Mouse (Mus musculus) spleen, adult 18-20 months (tissue): ENCODE measurements at regions not wholly inside any gene's neighbourhood (a gene's known extent, or its start where the extent isn't known, plus 50 kb on each side); places are given as distances from the start of the nearest gene placed in this dataset.

Experiments
- DNase-seq, 2 experiments: peaks; one replicate each; pipeline ENCODE4 v3.0.0; 2022; ENCODE audit warnings: mixed read lengths in 2 of 2

DNA sequence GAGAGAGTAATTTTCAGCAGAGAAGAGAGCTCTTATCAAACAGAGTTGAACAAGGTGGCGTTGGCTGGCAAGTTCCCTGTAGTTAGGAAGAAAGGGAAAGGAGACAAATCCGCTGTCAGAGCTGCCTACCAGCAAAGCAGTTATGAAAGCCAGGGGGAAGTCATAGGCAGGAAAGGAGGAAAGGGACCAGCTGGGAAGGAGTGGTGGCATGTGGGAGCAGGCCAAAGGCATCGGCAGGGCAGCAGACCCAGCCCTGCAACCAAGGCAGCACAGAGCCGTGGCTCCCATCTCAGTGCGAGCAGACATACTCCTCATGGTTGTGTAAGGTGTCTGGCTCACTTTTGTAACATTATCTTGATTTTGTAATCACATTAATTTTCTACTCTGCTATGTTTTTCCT lies 177.4 kb upstream of the Krr1 start:
- no peak for DNase-seq

DNA sequence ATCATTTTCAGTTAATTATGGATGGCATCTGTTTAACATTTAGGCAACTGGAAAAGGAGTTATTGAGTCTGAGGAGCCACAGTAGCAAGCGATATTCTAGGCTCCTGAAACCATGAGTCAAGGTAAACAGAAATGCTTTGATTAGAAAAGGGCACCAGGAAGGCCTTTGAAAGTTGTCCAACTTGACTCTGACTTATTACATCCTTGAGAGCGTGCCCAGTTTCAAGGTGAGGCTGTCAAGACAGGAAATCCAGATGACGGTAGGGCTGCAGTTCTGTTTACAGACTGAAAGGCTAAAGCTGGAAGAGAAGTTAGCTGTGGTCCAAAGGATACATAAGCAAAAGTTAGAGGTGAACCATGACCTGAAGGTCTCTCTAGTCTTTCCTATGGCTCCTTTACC lies 176.7 kb upstream of the Krr1 start:
- no peak for DNase-seq

DNA sequence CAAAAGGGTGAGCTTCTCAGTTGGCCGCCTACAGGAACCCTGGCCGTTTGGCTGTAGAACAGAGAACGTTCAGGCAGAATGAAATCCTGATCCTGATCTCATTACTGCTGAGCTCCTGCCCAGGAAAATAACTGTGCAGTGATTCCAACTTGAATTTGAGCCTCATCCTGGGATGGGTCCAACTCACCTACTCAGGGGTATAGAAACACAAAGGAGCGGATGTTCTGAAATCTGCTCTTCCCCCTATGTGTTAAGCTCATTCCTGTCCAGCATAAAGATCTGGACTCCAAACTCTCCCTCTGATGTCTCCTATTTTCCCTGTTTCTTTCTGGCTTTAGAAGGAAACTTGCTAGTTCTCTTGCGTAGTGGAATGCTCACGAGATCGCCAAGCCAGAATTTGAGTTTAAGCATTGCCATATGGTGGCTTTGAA lies 173.6 kb upstream of the Krr1 start:
- no peak for DNase-seq

DNA sequence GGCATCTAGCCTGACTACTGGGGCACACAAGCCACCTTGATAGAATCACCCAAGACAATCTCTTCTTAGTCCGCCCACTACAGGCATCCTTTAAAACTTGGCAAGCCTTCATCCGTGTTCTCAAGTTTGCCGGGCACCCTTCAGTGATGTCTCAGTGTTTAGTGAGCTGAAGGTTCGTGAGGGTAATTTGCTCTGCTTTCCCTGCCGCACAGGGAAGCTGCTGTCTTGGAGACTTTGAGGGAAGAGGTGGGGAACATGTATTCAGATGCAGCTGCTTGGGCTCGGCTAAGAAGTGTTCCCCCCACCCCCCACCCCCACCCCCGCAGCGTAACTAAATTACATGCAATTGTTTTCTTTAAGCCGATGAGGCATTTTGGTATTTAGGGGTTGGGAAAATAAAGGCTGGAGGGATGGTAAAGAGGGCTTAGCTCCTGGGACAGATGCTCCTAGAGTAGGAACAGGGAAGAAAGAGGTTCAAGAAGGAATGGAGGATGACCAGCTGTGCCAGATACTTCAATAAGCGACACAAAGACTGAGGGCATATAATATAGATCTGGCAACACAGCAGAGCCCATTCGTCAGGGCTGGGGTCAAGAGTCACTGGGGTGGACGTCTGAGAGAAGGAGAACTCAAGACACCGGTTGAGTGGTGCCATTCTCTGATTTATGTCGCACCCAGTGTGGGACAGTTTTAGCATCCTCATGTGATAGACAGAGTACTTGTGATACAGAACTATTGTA lies 172.4 kb upstream of the Krr1 start:
- no peak for DNase-seq

DNA sequence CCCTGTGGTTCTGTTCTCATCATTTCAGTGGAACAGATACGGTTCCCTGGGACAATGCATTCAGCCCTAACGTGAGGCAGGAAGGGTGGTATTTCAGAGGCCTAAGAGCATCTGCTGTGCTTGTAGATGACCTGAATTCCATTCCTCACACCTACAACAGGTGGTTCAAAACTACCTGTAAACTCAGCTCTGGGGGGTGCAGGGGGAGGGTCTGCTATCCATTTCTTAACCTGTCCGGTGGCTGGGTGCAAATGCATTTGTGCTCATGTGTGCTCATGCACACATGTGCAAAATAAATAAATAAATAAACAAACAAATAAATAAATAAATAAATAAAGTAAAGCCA lies 171.9 kb upstream of the Krr1 start:
- DNase-seq: no peak

DNA sequence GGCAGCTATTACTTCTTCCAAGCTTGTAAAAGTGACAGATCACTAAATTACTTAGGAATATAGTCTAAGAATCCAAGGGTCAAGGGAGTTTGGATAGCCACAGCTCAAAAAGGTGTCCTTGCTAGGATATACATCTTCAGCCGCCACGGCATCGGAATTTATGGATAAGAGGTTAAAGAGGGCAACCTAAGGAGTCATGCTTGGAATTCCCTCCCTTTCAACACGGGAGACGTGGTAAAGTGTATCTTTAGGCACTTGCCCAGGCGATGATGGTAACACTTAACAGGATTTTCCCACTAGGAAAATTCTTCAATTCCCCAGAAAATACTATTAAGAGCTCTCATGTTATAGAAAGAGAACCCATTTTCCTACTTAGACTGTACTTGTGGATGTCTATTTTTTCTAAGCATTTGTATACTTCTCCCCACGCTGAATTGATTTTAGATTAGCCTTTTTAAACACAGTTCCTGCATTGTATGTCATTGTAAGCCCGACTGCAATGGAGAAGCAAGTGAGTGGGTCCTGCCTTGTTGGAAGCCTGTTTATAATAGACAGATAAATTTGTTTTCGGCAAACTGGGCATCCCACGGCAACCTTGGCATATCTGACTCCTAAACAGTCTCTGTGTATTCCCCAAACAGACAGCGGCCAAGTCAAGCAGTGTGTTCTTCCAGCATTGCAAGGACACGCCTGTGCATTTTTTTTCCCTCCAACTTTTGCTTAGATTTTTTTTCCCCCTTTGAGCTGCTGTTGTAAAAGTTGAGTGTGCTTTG lies 171.3 kb upstream of the Krr1 start:
- DNase-seq: no peak

DNA sequence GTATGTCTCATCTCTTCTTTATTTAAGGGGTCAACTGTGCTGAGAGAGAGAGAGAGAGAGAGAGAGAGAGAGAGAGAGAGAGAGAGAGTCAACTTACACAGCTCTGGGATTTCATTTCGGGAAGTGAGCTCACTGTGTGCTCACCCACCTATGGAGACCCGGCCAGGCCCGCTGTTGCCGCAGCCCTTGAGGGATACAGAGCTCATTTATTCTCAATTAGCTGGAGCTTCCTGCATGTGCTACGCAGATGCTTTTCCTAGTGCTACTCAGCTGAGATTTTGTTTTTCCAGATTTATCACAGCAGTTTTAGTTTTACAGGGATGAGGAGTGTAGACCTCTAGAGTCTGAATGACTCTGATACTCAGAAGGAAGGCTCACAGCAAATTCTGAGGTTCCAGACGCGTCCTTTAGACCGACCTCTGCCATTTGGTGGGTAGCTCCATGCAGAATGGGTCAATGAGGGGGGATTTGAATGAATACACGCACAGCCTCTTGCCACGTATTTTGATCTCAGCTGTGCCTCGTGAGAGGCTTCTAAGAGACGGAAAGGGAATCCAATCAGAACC lies 170.6 kb upstream of the Krr1 start:
- no peak for DNase-seq

DNA sequence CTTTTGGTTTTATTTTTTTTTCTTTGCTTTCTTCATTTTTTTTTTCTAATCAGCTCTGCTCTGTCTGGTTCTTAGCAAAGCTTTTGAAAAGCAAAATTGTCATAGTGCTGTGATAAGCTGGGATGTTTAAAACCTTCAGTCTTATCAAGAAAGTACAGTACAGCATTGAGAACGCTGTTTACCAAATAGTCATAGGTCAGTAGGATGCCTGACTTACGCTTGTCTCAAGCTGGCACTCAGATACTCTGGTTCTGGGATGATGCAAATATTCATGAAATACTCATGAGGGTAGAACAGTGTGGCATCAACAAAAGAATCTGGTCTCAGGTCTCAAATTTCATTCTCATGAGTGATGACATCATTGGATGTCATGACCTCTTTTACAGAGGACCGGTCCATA lies 166.1 kb upstream of the Krr1 start:
- DNase-seq: no peak

DNA sequence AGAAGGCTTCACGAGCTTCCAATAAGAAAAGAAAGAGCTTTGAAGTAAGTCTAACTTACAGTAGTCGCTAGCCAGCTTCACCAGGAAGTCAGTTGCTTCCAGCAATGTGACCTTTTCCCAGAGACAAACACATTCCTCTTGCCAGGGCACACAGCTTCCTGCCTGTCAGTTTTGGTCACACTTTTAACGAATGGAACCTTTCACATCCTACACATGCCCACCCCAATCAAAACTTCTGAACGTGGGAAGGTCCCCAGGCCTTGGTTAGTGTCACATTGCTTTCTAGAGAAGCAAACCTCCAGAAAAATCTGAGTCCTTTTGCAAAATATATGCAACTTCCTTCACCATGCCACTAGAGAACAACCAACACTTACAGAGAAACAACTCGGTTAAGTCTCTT lies 165.5 kb upstream of the Krr1 start:
- no peak for DNase-seq

DNA sequence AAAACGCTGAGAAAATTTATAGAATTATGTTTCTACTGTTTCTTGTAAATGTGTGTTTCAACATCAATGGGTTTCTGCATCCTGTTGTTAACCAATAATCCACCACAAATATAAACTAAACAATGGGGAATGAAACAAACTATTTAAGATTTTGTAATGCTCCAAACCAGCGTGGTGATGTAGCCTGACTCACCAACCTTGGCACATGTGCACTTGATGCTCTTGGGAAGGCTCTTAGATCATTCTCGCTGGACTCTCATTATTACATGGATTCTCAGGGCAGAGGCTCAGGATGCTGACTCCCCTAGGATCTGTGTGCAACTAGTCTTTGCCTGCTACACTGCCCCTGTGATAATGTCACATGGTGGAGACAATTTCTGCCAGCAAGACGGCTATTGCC lies 158.7 kb upstream of the Krr1 start:
- DNase-seq: no peak

DNA sequence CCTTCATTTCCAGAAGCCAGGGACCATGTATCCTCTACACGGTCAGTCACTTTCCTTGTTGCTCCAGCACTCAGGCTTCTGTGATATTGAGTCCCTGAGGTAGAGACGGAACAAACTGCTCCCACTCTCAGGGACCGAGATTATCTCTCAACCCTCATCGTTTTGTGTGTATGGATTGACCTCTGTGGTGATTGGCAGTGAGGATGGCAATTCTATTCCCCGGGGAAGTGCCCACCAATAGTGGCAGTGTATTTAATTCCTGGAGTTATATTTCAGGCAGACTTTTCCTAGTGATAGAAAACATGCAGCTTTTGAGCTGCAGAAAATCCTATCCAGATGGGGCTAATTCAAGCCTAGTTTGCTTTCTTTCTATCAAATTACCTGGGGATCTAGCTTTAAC lies 157.8 kb upstream of the Krr1 start:
- DNase-seq: no peak

DNA sequence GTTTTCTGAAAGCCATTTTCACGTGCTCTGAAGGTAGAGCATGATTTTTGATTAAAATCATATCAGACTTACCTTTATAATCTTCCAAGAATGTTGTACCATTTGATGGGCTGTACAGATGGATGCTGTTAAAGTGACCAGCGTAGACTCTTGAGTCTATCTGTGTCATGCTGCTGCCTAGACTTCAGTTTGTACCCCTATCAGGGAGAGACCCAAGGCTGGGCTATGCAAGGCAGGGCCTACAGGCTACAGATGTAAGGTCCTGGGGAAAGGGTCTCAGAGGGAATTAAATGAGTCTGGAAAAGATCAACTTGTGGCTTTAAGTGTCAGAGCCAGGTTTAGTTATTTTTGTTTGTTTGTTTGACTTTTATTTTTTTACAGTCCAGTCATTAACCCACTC lies 157.3 kb upstream of the Krr1 start:
- no peak for DNase-seq

DNA sequence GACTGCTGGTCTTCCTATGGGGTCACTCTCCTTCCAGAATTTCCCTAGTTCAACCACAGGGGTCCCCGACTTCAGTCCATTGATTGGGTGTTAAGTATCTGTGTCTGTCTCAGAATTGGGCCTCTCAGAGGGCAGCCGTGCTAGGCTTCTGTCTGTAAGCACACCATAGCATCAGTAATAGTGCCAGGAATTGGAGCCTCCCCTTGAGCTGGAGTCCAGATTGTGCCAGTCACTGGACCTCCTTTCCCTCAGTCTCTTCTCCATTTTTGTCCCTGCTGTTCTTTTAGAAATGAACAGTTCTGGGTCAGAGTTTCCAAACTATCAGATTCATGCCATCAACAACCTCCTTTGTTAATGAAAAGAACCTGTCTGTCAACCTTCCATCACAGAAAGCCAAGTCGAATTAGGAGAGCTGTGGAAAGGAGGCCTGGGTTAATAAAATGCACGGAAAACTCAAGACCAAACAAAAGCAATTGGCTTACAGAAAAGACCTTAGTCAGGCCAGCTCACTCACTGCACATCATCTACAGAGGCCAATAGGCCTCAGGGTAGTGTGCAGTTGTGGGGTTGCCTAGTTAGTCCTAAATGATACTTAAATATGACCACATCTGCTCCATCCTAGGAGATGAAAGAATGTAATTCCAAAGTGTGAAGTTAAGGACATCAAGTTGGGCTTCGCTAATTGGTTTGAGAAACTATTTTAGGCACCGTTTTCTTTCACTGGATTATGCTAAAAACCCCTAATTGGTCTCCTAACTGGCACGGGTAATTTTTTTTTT lies 156.5 kb upstream of the Krr1 start:
- DNase-seq: no peak

DNA sequence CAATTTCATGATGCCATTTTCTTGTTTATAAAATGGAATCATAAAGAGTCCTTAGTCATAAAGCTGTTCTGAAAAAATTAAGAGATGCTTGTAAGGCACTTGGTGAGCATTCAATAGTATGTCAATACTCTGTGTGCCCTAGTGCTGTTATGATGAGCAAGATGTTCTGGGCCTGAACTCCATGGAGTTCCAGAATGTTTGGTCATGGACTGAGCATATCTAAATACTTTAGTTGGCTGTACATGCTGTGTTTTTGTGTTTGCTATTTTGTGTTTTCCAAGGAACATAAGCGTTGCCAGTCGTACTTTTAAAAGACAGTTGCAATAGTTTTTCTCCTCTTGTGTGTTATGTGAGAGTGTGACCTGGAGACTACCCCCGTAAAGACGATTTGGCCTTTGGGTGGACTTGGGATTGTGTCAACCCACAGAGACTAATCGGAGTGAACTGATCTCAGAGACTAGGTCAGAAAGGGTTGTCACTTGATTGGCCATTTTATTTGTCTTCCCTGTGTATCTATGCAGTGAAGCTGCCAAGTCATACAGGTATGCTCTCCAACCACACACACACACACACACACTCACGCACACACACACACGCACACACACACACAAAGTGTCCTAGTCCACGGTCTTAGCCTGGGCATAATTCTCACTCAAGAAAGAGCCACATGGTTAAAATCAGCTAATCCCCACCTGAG lies 152.6 kb upstream of the Krr1 start:
- DNase-seq: no peak

DNA sequence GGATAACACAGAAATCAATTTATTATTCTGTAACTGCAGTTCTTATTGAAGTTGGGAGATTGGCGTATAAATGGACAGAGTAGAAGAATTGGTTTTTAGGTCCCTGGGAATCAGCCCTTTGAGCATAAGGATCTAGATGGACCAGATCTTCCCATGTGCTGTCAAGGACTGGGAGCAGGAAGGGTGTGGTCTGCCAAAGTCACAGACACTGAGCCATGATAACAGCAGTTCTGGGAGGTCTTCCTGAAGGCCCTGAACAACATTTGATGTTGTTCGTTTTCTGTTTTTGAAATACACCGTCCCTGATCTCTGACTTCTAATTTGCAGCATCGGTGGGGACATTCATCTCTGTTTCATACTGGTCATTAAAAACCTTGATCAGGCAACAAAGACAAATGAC lies 147.6 kb upstream of the Krr1 start:
- DNase-seq: no peak

DNA sequence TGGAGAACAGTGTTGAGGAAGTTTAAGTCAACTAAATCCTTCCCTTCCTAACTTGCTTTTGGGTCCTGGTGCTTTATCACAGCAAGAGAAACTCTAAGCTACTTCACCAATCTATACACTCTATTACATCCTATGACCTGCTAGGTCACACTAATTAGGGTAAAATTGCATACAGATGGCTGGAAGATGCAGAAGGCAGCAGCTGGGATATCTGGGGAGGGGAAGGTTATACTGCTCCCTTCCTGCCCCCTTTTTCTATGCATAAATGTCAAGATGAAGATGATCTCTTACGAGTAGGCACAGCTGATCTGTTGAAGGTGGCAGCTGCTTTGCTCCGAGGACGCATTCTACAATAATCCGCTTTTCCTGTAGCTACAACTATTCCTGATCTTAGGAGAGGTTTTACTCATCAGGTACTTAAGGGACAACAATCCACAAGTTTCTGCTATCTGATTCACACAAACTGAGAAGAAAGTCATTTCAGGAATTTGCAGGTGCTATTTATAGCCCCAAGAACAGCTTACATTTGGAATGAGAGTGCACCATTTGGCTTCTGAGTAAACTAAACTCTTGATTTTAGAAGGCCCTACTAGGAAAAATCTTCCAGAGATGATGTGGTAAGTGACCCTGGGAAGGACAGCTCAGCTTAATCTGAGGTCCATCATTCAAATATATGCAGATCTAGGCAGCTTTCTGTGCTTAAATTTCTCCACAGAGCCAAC lies 146.3 kb upstream of the Krr1 start:
- no peak for DNase-seq

DNA sequence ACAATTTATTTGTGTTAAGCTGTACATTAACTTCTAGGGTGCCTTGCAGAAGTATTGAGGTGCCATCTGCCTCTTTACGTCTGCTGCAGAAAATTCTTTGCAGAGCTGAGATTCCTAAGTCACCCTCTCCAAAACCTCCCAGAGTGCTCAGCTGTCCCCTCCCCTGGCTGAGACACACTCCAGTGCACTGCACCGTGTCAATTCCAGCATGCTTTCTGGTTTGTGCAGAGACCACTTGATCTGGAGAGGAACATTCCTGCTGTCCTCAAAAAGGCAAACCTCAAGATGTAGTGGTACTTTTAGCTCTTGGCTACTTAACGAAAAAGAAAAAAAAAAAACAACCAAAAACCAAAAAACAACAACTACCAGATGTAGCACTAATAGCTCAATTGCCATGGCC lies 145.2 kb upstream of the Krr1 start:
- DNase-seq: no peak

DNA sequence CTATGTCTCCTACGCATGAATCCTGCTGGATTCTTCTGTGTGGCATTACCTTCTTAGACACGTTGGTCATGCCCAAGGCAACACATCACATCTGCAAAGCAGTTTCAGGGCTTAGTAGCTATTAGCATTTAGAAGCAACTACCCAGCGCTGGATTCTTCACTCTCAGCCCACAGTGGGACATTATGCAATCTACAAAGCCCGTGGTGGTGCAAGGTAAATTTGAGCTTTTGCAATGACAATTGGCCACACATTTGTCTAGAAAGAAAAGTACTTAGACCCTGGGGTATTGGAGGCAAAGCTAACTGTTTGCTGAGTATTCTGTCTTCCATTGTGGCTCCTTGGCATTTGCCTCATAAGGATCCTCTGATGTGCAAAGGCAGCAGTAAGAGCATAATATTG lies 144.5 kb upstream of the Krr1 start:
- no peak for DNase-seq

DNA sequence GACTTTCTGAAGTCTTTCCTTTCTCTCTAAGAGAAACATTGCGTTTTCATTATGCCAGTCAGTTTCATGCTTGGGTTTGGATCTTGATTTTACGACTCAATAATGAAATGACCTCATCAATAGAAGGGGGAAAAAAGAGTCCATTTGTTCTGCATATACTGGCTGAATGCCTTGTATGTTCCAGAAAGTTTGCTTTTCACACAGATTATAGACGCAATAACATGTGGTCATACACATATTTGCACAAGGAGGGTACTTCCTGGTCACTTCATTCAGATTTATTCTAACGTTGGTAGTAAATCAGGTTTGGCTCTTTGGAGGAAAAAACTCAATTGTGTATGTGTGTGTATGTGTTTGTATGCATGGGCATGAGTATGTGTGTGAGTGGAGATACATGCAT lies 143.9 kb upstream of the Krr1 start:
- no peak for DNase-seq

DNA sequence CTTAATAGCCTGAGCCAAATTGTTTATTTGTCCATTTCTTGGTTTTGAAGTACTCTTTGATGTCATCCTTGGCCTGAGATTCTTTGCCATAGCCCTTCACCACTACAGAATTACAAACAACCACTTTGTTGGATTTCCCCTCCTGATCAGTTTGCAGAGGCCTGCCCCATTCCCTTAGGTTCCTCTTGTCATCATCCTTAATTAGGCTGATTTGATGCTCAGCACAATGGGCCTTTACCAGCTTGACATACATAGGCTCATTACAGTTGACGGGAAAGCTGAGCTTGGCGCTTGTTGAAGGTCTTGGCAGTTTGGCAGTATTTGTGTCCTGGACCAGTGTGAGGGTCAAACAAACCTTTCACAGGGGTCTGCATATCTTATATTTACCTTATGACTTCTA lies 143.2 kb upstream of the Krr1 start:
- DNase-seq: no peak

DNA sequence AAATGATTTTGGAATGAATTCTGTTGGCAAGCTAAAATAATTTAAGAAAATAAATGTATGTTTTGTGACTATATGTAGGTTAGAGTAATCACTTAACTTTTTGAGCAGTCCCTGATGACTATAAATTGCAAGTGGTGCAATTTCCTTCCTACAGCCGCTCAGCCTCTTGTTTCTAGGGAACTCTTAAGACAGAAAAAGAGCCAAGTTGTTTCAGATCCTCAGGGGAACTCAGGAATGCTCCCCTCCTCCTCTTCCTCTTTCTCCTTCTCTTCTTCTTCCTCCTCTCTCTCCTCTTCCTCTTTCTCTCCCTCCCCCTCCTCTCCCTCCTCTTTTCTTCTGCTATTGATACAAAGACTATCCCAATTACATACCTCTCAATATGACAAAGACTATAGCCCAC lies 141.4 kb upstream of the Krr1 start:
- DNase-seq: no peak

DNA sequence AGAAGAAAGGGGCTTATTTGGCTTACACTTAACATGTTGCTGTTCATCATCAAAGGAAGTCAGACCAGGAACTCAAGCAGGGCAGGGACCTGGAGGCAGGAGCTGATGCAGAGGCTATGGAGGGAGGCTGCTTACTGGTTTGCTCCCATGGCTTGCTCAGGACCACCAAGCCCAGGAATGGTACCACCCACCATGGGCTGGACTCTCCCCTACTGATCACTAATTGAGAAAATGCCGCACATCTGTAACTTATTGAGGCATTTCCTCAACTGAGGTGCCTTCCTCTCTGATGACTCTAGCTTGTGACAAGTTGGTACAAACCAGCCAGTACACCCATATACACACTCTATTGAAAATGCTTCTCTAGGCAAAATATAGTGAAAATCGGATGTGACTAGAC lies 138.9 kb upstream of the Krr1 start:
- no peak for DNase-seq
